Mouse (Mus musculus) lung, embryonic 15.5 days (tissue): ENCODE results near the gene Gstp2. TPM values are rescaled to one million over a fixed set of nuclear protein-coding genes. Genes with fewer than 3 reads are reported as not detected.

Source experiments
- ATAC-seq: fragments of 200-750 bp; cut with Nextera tagmentation; 2 replicates; pipeline ENCODE4 v1.8.0; 2017; ENCODE audit warnings: moderate number of reproducible peaks, borderline replicate concordance; ENCODE audit not compliant: low FRiP score, low TSS enrichment; ENCODE audit errors: extremely low read depth
- H3K27ac ChIP-seq: fragments of 300-500 bp; sonication (generic); 2 replicates; pipeline ENCODE4 v1.5.1; 2015; ENCODE audit warnings: moderate library complexity, mild to moderate bottlenecking, inconsistent platforms
- H3K27me3 ChIP-seq: fragments of 300-500 bp; sonication (generic); 2 replicates; pipeline ENCODE4 v1.6.1; 2015; ENCODE audit warnings: inconsistent platforms
- H3K36me3 ChIP-seq: fragments of 300-500 bp; sonication (generic); 2 replicates; pipeline ENCODE4 v1.6.1; 2015; ENCODE audit warnings: inconsistent platforms
- H3K4me1 ChIP-seq: fragments of 300-500 bp; sonication (generic); 2 replicates; pipeline ENCODE4 v1.6.1; 2015; ENCODE audit warnings: inconsistent platforms
- H3K4me2 ChIP-seq: fragments of 300-500 bp; sonication (generic); 2 replicates; pipeline ENCODE4 v1.6.1; 2015; ENCODE audit warnings: inconsistent platforms, mild to moderate bottlenecking, moderate library complexity
- H3K4me3 ChIP-seq: fragments of 300-500 bp; sonication (generic); 2 replicates; pipeline ENCODE4 v1.5.1; 2015; ENCODE audit warnings: mild to moderate bottlenecking, inconsistent platforms
- H3K9ac ChIP-seq: fragments of 300-500 bp; sonication (generic); 2 replicates; pipeline ENCODE4 v1.6.1; 2015; ENCODE audit warnings: inconsistent platforms
- H3K9me3 ChIP-seq: fragments of 300-500 bp; sonication (generic); 2 replicates; pipeline ENCODE4 v1.6.1; 2016; ENCODE audit warnings: inconsistent platforms
- WGBS: fragments of 180-500 bp; shearing (Covaris S2); methylation state at CpG from one replicate; pipeline ENCODE4 v1.1.7; 2015; 5-methylcytosine and 5-hydroxymethylcytosine counted together
- polyA plus RNA-seq: library from polyadenylated mRNA; unstranded; fragments of >200 nt; fragmentation: Nextera tagmentation; extraction: Ambion mirVana; gene quantifications from 2 replicates; pipeline ENCODE4 v1.2.1, GENCODE M21; 2015

The Gstp2 gene
- 3.9 and 5.2 TPM in 2 replicates for polyA plus RNA-seq

- Histone ChIP-seq H3K4me3 (no peak within 1 kb of the TSS), H3K4me1 (peaks cover 10% of the 10 kb centered on the region), H3K27ac (peak within 1 kb of the TSS; percentile 53), H3K9ac (no peak within 1 kb of the TSS), H3K27me3 (no peaks in the 10 kb centered on the region), H3K4me2 (peak within 1 kb of the TSS; percentile 43), H3K36me3 (no peaks in the 10 kb centered on the region), H3K9me3 (no peaks in the 10 kb centered on the region)
- ATAC-seq, result peak; percentile 53; the same call in 1 of the 2 replicates
- 23% methylated on average over 16 of the region's 16 CpGs for WGBS
Measured at GRCm38 (mm10) chr19:4045966-4046865, at the start of gene Gstp2. Gene Gstp2, minus strand, starts transcription at chr19:4046023.

GRCm38 (mm10) chr19:4094774-4095303 lies 49.0 kb upstream of the Gstp2 start:
- WGBS, result 65% methylated on average over 5 of the region's 5 CpGs
- H3K9me3 ChIP-seq, result no peaks in the 10 kb centered on the region
- no peak overlapping the region for H3K27ac ChIP-seq
- peaks cover 4% of the 10 kb centered on the region; the same call in 1 of the 2 replicates for H3K27me3 ChIP-seq
- H3K36me3 ChIP-seq, result no peaks in the 10 kb centered on the region
- H3K4me1 ChIP-seq, result peaks cover 26% of the 10 kb centered on the region
- ATAC-seq, result no peak
- H3K4me3 ChIP-seq, result no peak overlapping the region
- no peak overlapping the region for H3K4me2 ChIP-seq
- H3K9ac ChIP-seq, result no peak overlapping the region

GRCm38 (mm10) chr19:4094348-4094747 lies 48.5 kb upstream of the Gstp2 start:
- ATAC-seq, result no peak
- no peak overlapping the region for H3K27ac ChIP-seq
- no peak overlapping the region for H3K4me2 ChIP-seq
- H3K4me1 ChIP-seq, result peaks cover 21% of the 10 kb centered on the region
- no peaks in the 10 kb centered on the region for H3K36me3 ChIP-seq
- H3K9me3 ChIP-seq, result no peaks in the 10 kb centered on the region
- 63% methylated on average over 3 of the region's 3 CpGs for WGBS
- no peak overlapping the region for H3K9ac ChIP-seq
- peaks cover 3% of the 10 kb centered on the region; the same call in 1 of the 2 replicates for H3K27me3 ChIP-seq
- no peak overlapping the region for H3K4me3 ChIP-seq

- H3K27ac ChIP-seq, result no peak overlapping the region
- 67% methylated on average over 7 of the region's 7 CpGs for WGBS
- no peak for ATAC-seq
- no peak overlapping the region for H3K9ac ChIP-seq
- H3K4me2 ChIP-seq, result no peak overlapping the region
- H3K4me1 ChIP-seq, result peaks cover 16% of the 10 kb centered on the region
- no peaks in the 10 kb centered on the region for H3K36me3 ChIP-seq
- H3K9me3 ChIP-seq, result no peaks in the 10 kb centered on the region
- H3K27me3 ChIP-seq, result peaks cover 6% of the 10 kb centered on the region; the same call in 1 of the 2 replicates
- H3K4me3 ChIP-seq, result no peak overlapping the region
Measured at GRCm38 (mm10) chr19:4093772-4094171, 47.9 kb upstream of the Gstp2 start.

- Histone ChIP-seq H3K4me1 (peaks cover 6% of the 10 kb centered on the region; the same call in 1 of the 2 replicates), H3K36me3 (no peaks in the 10 kb centered on the region), H3K27me3 (peaks cover 6% of the 10 kb centered on the region; the same call in 1 of the 2 replicates), H3K4me3 (no peak overlapping the region), H3K4me2 (no peak overlapping the region), H3K27ac (no peak overlapping the region), H3K9ac (no peak overlapping the region), H3K9me3 (no peaks in the 10 kb centered on the region)
- 56% methylated on average over 3 of the region's 3 CpGs for WGBS
- no peak for ATAC-seq
Measured at GRCm38 (mm10) chr19:4092750-4093149, 46.9 kb upstream of the Gstp2 start.

- Histone ChIP-seq H3K9ac (no peak overlapping the region), H3K4me2 (no peak overlapping the region), H3K4me1 (0 out of 2 replicates have a peak, but pooled peaks cover 2% of the 10 kb centered on the region), H3K27me3 (peaks cover 6% of the 10 kb centered on the region; the same call in 1 of the 2 replicates), H3K4me3 (no peak overlapping the region), H3K27ac (no peak overlapping the region), H3K36me3 (no peaks in the 10 kb centered on the region), H3K9me3 (no peaks in the 10 kb centered on the region)
- 47% methylated on average over 2 of the region's 2 CpGs for WGBS
- ATAC-seq, result no peak
Measured at GRCm38 (mm10) chr19:4091383-4091782, 45.6 kb upstream of the Gstp2 start.

- Histone ChIP-seq H3K4me2 (no peak overlapping the region), H3K4me3 (no peak overlapping the region), H3K27ac (no peak overlapping the region), H3K9me3 (no peaks in the 10 kb centered on the region), H3K27me3 (peaks cover 6% of the 10 kb centered on the region; the same call in 1 of the 2 replicates), H3K36me3 (no peaks in the 10 kb centered on the region), H3K9ac (no peak overlapping the region), H3K4me1 (no peaks in the 10 kb centered on the region)
- ATAC-seq, result no peak
- 80% methylated on average over 3 of the region's 3 CpGs for WGBS
Measured at GRCm38 (mm10) chr19:4090446-4090845, 44.6 kb upstream of the Gstp2 start.

- Histone ChIP-seq H3K36me3 (no peaks in the 10 kb centered on the region), H3K27ac (no peak overlapping the region), H3K9ac (no peak overlapping the region), H3K4me1 (no peaks in the 10 kb centered on the region), H3K27me3 (peaks cover 13% of the 10 kb centered on the region; the same call in 1 of the 2 replicates), H3K4me3 (no peak overlapping the region), H3K9me3 (no peaks in the 10 kb centered on the region), H3K4me2 (no peak overlapping the region)
- 73% methylated on average over 6 of the region's 6 CpGs for WGBS
- ATAC-seq, result no peak
Measured at GRCm38 (mm10) chr19:4089128-4089527, 43.3 kb upstream of the Gstp2 start.

GRCm38 (mm10) chr19:4088146-4088545 lies 42.3 kb upstream of the Gstp2 start:
- Histone ChIP-seq H3K9ac (no peak overlapping the region), H3K4me2 (no peak overlapping the region), H3K4me3 (no peak overlapping the region), H3K27ac (no peak overlapping the region), H3K27me3 (peaks cover 13% of the 10 kb centered on the region; the same call in 1 of the 2 replicates), H3K36me3 (no peaks in the 10 kb centered on the region), H3K4me1 (no peaks in the 10 kb centered on the region; the same call in 1 of the 2 replicates), H3K9me3 (no peaks in the 10 kb centered on the region)
- no peak for ATAC-seq
- WGBS, result 30% methylated on average over 5 of the region's 5 CpGs

- Histone ChIP-seq H3K9ac (no peak overlapping the region), H3K4me1 (no peaks in the 10 kb centered on the region; the same call in 1 of the 2 replicates), H3K27ac (no peak overlapping the region), H3K4me3 (no peak overlapping the region), H3K36me3 (no peaks in the 10 kb centered on the region), H3K4me2 (no peak overlapping the region), H3K9me3 (no peaks in the 10 kb centered on the region), H3K27me3 (peaks cover 13% of the 10 kb centered on the region; the same call in 1 of the 2 replicates)
- WGBS, result 82% methylated on average over 5 of the region's 5 CpGs
- ATAC-seq, result no peak
Measured at GRCm38 (mm10) chr19:4087090-4087489, 41.3 kb upstream of the Gstp2 start.

GRCm38 (mm10) chr19:4086156-4086555 lies 40.3 kb upstream of the Gstp2 start:
- no peak overlapping the region for H3K4me2 ChIP-seq
- H3K9me3 ChIP-seq, result no peaks in the 10 kb centered on the region
- no peaks in the 10 kb centered on the region for H3K36me3 ChIP-seq
- H3K27ac ChIP-seq, result no peak overlapping the region
- ATAC-seq, result no peak
- 84% methylated on average over 15 of the region's 15 CpGs for WGBS
- H3K4me3 ChIP-seq, result no peak overlapping the region
- no peak overlapping the region for H3K9ac ChIP-seq
- H3K4me1 ChIP-seq, result no peaks in the 10 kb centered on the region; the same call in 1 of the 2 replicates
- peaks cover 13% of the 10 kb centered on the region; the same call in 1 of the 2 replicates for H3K27me3 ChIP-seq

- 88% methylated on average over 1 of the region's 1 CpGs for WGBS
- Histone ChIP-seq H3K4me1 (no peaks in the 10 kb centered on the region; the same call in 1 of the 2 replicates), H3K4me2 (no peak overlapping the region), H3K27ac (no peak overlapping the region), H3K4me3 (no peak overlapping the region), H3K36me3 (no peaks in the 10 kb centered on the region), H3K9ac (no peak overlapping the region), H3K9me3 (no peaks in the 10 kb centered on the region), H3K27me3 (peaks cover 13% of the 10 kb centered on the region; the same call in 1 of the 2 replicates)
- no peak for ATAC-seq
Measured at GRCm38 (mm10) chr19:4084984-4085383, 39.2 kb upstream of the Gstp2 start.
